ENCODE assay signal across 10 mouse cellular contexts in the genomic region with DNA sequence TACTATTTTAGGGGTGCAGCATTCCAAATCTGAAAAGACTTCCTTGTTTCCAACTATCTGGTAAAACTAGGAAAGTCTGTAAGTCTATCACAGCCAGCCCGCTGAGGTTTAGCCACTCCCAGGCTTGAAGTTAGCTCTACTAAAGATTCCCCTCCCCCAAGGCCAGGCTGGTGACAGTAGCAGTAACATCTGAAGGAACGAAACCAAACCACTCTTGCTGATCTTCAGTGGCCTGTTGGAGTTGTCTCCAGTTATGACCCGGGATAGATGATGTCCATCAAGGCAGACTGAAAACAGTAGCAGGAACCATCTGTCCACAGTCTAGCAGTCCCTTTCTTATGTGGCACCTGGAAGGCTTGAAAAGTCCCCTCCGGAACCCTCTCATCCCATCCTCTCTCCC. TPM values are rescaled to one million over a fixed set of nuclear protein-coding genes. Genes with fewer than 3 reads are reported as not detected.
A peak's percentile ranks its signal among the peaks of the same experiment; 100 is the strongest.
DNase-seq lines count a peak whose midpoint lies in the region; ATAC-seq lines count a peak whose summit lies in the region.
"Had no signal": no experiment of that assay in that cellular context is flagged by ENCODE, and none has a peak within 500 bp of the region (broad histone marks: within the 10 kb centered on the region; RNA-seq: fewer than 3 reads in every experiment).

No protein-coding gene starts in this region.

- no peak overlapping the region for H3K27ac ChIP-seq in hindbrain, embryonic 15.5 days (replicated peaks)
- H3K27ac ChIP-seq in neural tube, embryonic 11.5 days (ENCODE audit: low read depth, low read length), result no peak overlapping the region

- 17% methylated on average over 4 of the region's 4 CpGs for WGBS in hindbrain, embryonic 15.5 days
- 13% methylated on average over 4 of the region's 4 CpGs for WGBS in neural tube, embryonic 11.5 days

- H3K9me3 ChIP-seq in megakaryocyte, embryonic 14.5 days, result no peaks in the 10 kb centered on the region
- no peaks in the 10 kb centered on the region for H3K9me3 ChIP-seq in hindbrain, embryonic 15.5 days
- no peaks in the 10 kb centered on the region for H3K9me3 ChIP-seq in neural tube, embryonic 11.5 days (ENCODE audit: control insufficient read depth, low read length)

- peaks cover 22% of the 10 kb centered on the region for H3K4me1 ChIP-seq in megakaryocyte, embryonic 14.5 days
- no peaks in the 10 kb centered on the region for H3K4me1 ChIP-seq in hindbrain, embryonic 15.5 days (replicated peaks)
- no peaks in the 10 kb centered on the region for H3K4me1 ChIP-seq in neural tube, embryonic 11.5 days (ENCODE audit: control insufficient read depth, insufficient read depth, low read length)

- H3K9ac ChIP-seq in hindbrain, embryonic 15.5 days, result no peak overlapping the region
- H3K9ac ChIP-seq in neural tube, embryonic 11.5 days (ENCODE audit: low read length), result no peak overlapping the region

- peak overlapping the region; percentile 83 for H3K4me3 ChIP-seq in megakaryocyte, embryonic 14.5 days (replicated peaks)
- no peak overlapping the region for H3K4me3 ChIP-seq in hindbrain, embryonic 15.5 days
- H3K4me3 ChIP-seq in neural tube, embryonic 11.5 days (ENCODE audit: low read depth, low read length), result 0 out of 2 replicates have a peak overlapping the region, but pooled peaks have one; percentile 8

- H3K36me3 ChIP-seq in megakaryocyte, embryonic 14.5 days (replicated peaks; ENCODE audit: low read length), result no peaks in the 10 kb centered on the region
- no peaks in the 10 kb centered on the region for H3K36me3 ChIP-seq in hindbrain, embryonic 15.5 days
- no peaks in the 10 kb centered on the region for H3K36me3 ChIP-seq in neural tube, embryonic 11.5 days (ENCODE audit: control insufficient read depth, insufficient read depth, low read length)

- ATAC-seq in CD4-positive, CD25-positive, alpha-beta regulatory T cell, adult 4 months, result no peak
- ATAC-seq in megakaryocyte, adult 5-6 weeks (ENCODE audit: poor library complexity, severe bottlenecking), result no peak
- ATAC-seq in hindbrain, embryonic 15.5 days (ENCODE audit: low FRiP score, low read depth), result no peak
- no peak for ATAC-seq in neural tube, embryonic 11.5 days (ENCODE audit: insufficient read depth, low FRiP score, low TSS enrichment)

- H3K4me2 ChIP-seq in hindbrain, embryonic 15.5 days, result peak overlapping the region; percentile 17; the same call in 1 of the 2 replicates
- peak overlapping the region; percentile 26 for H3K4me2 ChIP-seq in neural tube, embryonic 11.5 days (ENCODE audit: low read depth)

- peak; percentile 52 for DNase-seq in CD4-positive, CD25-positive, alpha-beta regulatory T cell, adult 2 months (ENCODE audit: low read depth, low spot score)
- peak; percentile 25 for DNase-seq in neural tube, embryonic 11.5 days (ENCODE audit: low spot score)
- no peak for DNase-seq in urinary bladder, postnatal 25 days (ENCODE audit: low spot score)
- DNase-seq in layer of hippocampus, postnatal 36 days, result no peak

- H3K27me3 ChIP-seq in megakaryocyte, embryonic 14.5 days (replicated peaks), result peaks cover 58% of the 10 kb centered on the region
- peaks cover 22% of the 10 kb centered on the region for H3K27me3 ChIP-seq in hindbrain, embryonic 15.5 days
- H3K27me3 ChIP-seq in neural tube, embryonic 11.5 days (ENCODE audit: control insufficient read depth, insufficient read depth, low read length), result no peaks in the 10 kb centered on the region; the same call in 1 of the 2 replicates

RNA-seq across cellular contexts. Expression of gene BC107364, which starts 24.8 kb away (rescaled TPM):
- polyA plus RNA-seq in CD4-positive, CD25-positive, alpha-beta regulatory T cell, adult 4 months (2017; shearing (Covaris generic)), result not detected
- not detected in 2 replicates for polyA plus RNA-seq in megakaryocyte, embryonic 14.5 days (2012; ENCODE audit: insufficient read depth, low replicate concordance)
- total RNA-seq in megakaryocyte, adult 5-6 weeks (2015), result not detected in 2 replicates
- total RNA-seq in megakaryocyte, adult 5-6 weeks (2017), result not detected in 2 replicates
- polyA plus RNA-seq in hindbrain, embryonic 15.5 days (2015; fragmentation: Nextera tagmentation; extraction: Ambion mirVana), result not detected in 2 replicates
- not detected in 2 replicates for polyA plus RNA-seq in neural tube, embryonic 11.5 days (2014; fragmentation: Nextera tagmentation; extraction: Ambion mirVana)
- total RNA-seq in layer of hippocampus, postnatal 36 days (2021), result not detected
- polyA plus RNA-seq: cortical plate, adult 2 months; small intestine, adult 2 months had no signal

Comparison
In these comparisons a context has a peak if more than half of its experiments do, and no peak if none do; other contexts are left out.
1. DNase-seq: peak in CD4-positive, CD25-positive, alpha-beta regulatory T cell, adult 2 months (single experiment) and neural tube, embryonic 11.5 days (single experiment); none in urinary bladder, postnatal 25 days (single experiment) and layer of hippocampus, postnatal 36 days (0 of 2).